28 mouse cellular contexts compared by ENCODE assay signal in the genomic region with DNA sequence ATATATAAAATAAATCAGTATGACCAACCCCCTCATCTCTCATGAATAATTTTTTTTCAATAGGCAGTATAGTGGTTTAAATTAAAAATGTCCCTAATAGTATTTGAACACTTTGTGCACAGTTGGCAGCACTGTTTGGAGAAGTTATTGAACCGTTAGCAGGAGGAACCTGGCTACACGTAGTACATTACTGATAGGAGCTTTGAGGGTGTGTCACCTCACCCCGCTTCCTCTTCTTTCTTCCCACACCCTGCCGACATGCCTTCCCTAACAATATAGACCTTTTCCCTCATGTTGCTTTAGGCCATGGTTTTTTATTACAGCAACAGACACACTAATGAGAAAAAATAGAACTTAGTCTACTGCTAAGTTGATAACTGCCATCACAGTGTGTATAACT.
"Had no signal": no experiment of that assay in that cellular context is flagged by ENCODE, and none has a peak within 500 bp of the region (broad histone marks: within the 10 kb centered on the region; RNA-seq: fewer than 3 reads in every experiment).

No protein-coding gene starts in this region.

- H3K9ac ChIP-seq: limb, embryonic 12.5 days; limb, embryonic 13.5 days; limb, embryonic 15.5 days; liver, embryonic 12.5 days; liver, embryonic 13.5 days; liver, embryonic 14.5 days; liver, embryonic 15.5 days; liver, postnatal 0 days; lung, embryonic 14.5 days; lung, embryonic 15.5 days; midbrain, embryonic 12.5 days; midbrain, embryonic 13.5 days; midbrain, embryonic 15.5 days; neural tube, embryonic 12.5 days had no signal

- H3K4me1 ChIP-seq: limb, embryonic 10.5 days; limb, embryonic 12.5 days; limb, embryonic 13.5 days; limb, embryonic 15.5 days; liver, embryonic 12.5 days; liver, embryonic 13.5 days; liver, embryonic 15.5 days; lung, embryonic 15.5 days; megakaryocyte, embryonic 14.5 days; midbrain, embryonic 10.5 days; midbrain, embryonic 12.5 days; midbrain, embryonic 13.5 days; midbrain, embryonic 15.5 days; neural tube, embryonic 12.5 days had no signal

- DNase-seq: left cerebral cortex, postnatal 4 days; liver; liver, embryonic 13.5 days; liver, postnatal 0 days; lung, adult 18-20 months; lung, adult 2 months; lung, embryonic 14.5 days; lung, postnatal 10 days; lung, postnatal 14 days; lung, postnatal 36 days; lung, postnatal 4 days; midbrain, embryonic 14.5 days had no signal

- H3K27me3 ChIP-seq: limb, embryonic 12.5 days; limb, embryonic 13.5 days; limb, embryonic 15.5 days; liver, embryonic 12.5 days; liver, embryonic 13.5 days; liver, embryonic 15.5 days; lung, embryonic 15.5 days; megakaryocyte, embryonic 14.5 days; midbrain, embryonic 12.5 days; midbrain, embryonic 13.5 days; midbrain, embryonic 15.5 days; neural tube, embryonic 12.5 days had no signal

- H3K36me3 ChIP-seq: limb, embryonic 10.5 days; limb, embryonic 12.5 days; limb, embryonic 13.5 days; limb, embryonic 15.5 days; liver, embryonic 12.5 days; liver, embryonic 13.5 days; liver, embryonic 15.5 days; lung, embryonic 15.5 days; midbrain, embryonic 10.5 days; midbrain, embryonic 12.5 days; midbrain, embryonic 13.5 days; midbrain, embryonic 15.5 days; neural tube, embryonic 12.5 days had no signal

- H3K27ac ChIP-seq: limb, embryonic 10.5 days; limb, embryonic 12.5 days; limb, embryonic 13.5 days; limb, embryonic 15.5 days; liver, embryonic 12.5 days; liver, embryonic 13.5 days; liver, embryonic 14.5 days; liver, embryonic 15.5 days; lung, embryonic 15.5 days; macrophage; midbrain, embryonic 10.5 days; midbrain, embryonic 12.5 days; midbrain, embryonic 13.5 days; midbrain, embryonic 15.5 days; neural tube, embryonic 12.5 days had no signal

- H3K9me3 ChIP-seq: limb, embryonic 10.5 days; limb, embryonic 12.5 days; limb, embryonic 13.5 days; limb, embryonic 15.5 days; liver, embryonic 12.5 days; liver, embryonic 13.5 days; liver, embryonic 15.5 days; lung, embryonic 15.5 days; megakaryocyte, embryonic 14.5 days; midbrain, embryonic 10.5 days; midbrain, embryonic 12.5 days; midbrain, embryonic 13.5 days; midbrain, embryonic 15.5 days; neural tube, embryonic 12.5 days had no signal

- H3K4me3 ChIP-seq: limb, embryonic 10.5 days; limb, embryonic 12.5 days; limb, embryonic 13.5 days; limb, embryonic 15.5 days; liver, embryonic 12.5 days; liver, embryonic 13.5 days; liver, embryonic 15.5 days; lung, embryonic 15.5 days; megakaryocyte, embryonic 14.5 days; midbrain, embryonic 10.5 days; midbrain, embryonic 12.5 days; midbrain, embryonic 13.5 days; midbrain, embryonic 15.5 days; myocyte; neural tube, embryonic 12.5 days had no signal
